Mouse (Mus musculus): ENCODE data around the gene Ptk7. TPM values are rescaled to one million over a fixed set of nuclear protein-coding genes. Genes with fewer than 3 reads are reported as not detected.

Gene Ptk7
- polyA plus RNA-seq, 1 experiment from 2014 or later = 37.6 TPM

- Histone ChIP-seq H3K9me3 (ENCODE audit: control insufficient read depth, low read depth, low read length) (no peaks in the 10 kb centered on the region), H3K36me3 (ENCODE audit: control insufficient read depth, insufficient read depth, low read length) (no peaks in the 10 kb centered on the region), H3K4me3 (ENCODE audit: low read depth, low read length) (no peak overlapping the region), H3K4me2 (replicated peaks; ENCODE audit: low read depth, low read length) (no peak overlapping the region), H3K27ac (ENCODE audit: low read length) (no peak overlapping the region), H3K27me3 (ENCODE audit: control insufficient read depth, insufficient read depth, low read length) (no peaks in the 10 kb centered on the region), H3K9ac (replicated peaks; ENCODE audit: low read depth, low read length) (no peak overlapping the region), H3K4me1 (ENCODE audit: control insufficient read depth, insufficient read depth, low read length) (peaks cover 3% of the 10 kb centered on the region; the same call in 1 of the 2 replicates)
- 42% methylated on average over 12 of the region's 12 CpGs for WGBS
- ATAC-seq (ENCODE audit: insufficient number of reproducible peaks, insufficient read depth, low FRiP score, low read depth) = peak; percentile 40; the same call in 1 of the 2 replicates
These were observed 103.6 kb downstream of the Ptk7 start for GRCm38 (mm10) chr17:46525579-46526307.

GRCm38 (mm10) chr17:46525065-46525464, 104.2 kb downstream of the Ptk7 start:
- no peaks in the 10 kb centered on the region for H3K27me3 ChIP-seq (ENCODE audit: control insufficient read depth, insufficient read depth, low read length)
- no peak overlapping the region for H3K4me3 ChIP-seq (ENCODE audit: low read depth, low read length)
- no peak for ATAC-seq (ENCODE audit: insufficient number of reproducible peaks, insufficient read depth, low FRiP score, low read depth)
- no peak overlapping the region for H3K9ac ChIP-seq (replicated peaks; ENCODE audit: low read depth, low read length)
- no peaks in the 10 kb centered on the region for H3K9me3 ChIP-seq (ENCODE audit: control insufficient read depth, low read depth, low read length)
- no peak overlapping the region for H3K27ac ChIP-seq (ENCODE audit: low read length)
- WGBS = 64% methylated on average over 10 of the region's 10 CpGs
- peaks cover 4% of the 10 kb centered on the region; the same call in 1 of the 2 replicates for H3K4me1 ChIP-seq (ENCODE audit: control insufficient read depth, insufficient read depth, low read length)
- H3K4me2 ChIP-seq (replicated peaks; ENCODE audit: low read depth, low read length) = no peak overlapping the region
- no peaks in the 10 kb centered on the region for H3K36me3 ChIP-seq (ENCODE audit: control insufficient read depth, insufficient read depth, low read length)

GRCm38 (mm10) chr17:46521963-46522668, 107.2 kb downstream of the Ptk7 start:
- no peak for ATAC-seq (ENCODE audit: insufficient number of reproducible peaks, insufficient read depth, low FRiP score, low read depth)
- H3K9ac ChIP-seq (replicated peaks; ENCODE audit: low read depth, low read length) = no peak overlapping the region
- H3K4me1 ChIP-seq (ENCODE audit: control insufficient read depth, insufficient read depth, low read length) = peaks cover 4% of the 10 kb centered on the region; the same call in 1 of the 2 replicates
- H3K4me2 ChIP-seq (replicated peaks; ENCODE audit: low read depth, low read length) = no peak overlapping the region
- H3K9me3 ChIP-seq (ENCODE audit: control insufficient read depth, low read depth, low read length) = no peaks in the 10 kb centered on the region
- no peak overlapping the region for H3K4me3 ChIP-seq (ENCODE audit: low read depth, low read length)
- no peak overlapping the region for H3K27ac ChIP-seq (ENCODE audit: low read length)
- 45% methylated on average over 24 of the region's 24 CpGs for WGBS
- H3K36me3 ChIP-seq (ENCODE audit: control insufficient read depth, insufficient read depth, low read length) = no peaks in the 10 kb centered on the region
- no peaks in the 10 kb centered on the region for H3K27me3 ChIP-seq (ENCODE audit: control insufficient read depth, insufficient read depth, low read length)

- no peaks in the 10 kb centered on the region for H3K36me3 ChIP-seq (ENCODE audit: control insufficient read depth, insufficient read depth, low read length)
- H3K4me1 ChIP-seq (ENCODE audit: control insufficient read depth, insufficient read depth, low read length) = peaks cover 4% of the 10 kb centered on the region; the same call in 1 of the 2 replicates
- WGBS = 73% methylated on average over 9 of the region's 9 CpGs
- ATAC-seq (ENCODE audit: insufficient number of reproducible peaks, insufficient read depth, low FRiP score, low read depth) = no peak
- H3K27me3 ChIP-seq (ENCODE audit: control insufficient read depth, insufficient read depth, low read length) = no peaks in the 10 kb centered on the region
- no peaks in the 10 kb centered on the region for H3K9me3 ChIP-seq (ENCODE audit: control insufficient read depth, low read depth, low read length)
- H3K4me3 ChIP-seq (ENCODE audit: low read depth, low read length) = no peak overlapping the region
- H3K9ac ChIP-seq (replicated peaks; ENCODE audit: low read depth, low read length) = 0 out of 2 replicates have a peak overlapping the region, but pooled peaks have one; percentile 10
- H3K4me2 ChIP-seq (replicated peaks; ENCODE audit: low read depth, low read length) = peak overlapping the region; percentile 7; the same call in 1 of the 2 replicates
- H3K27ac ChIP-seq (ENCODE audit: low read length) = no peak overlapping the region
These were observed 108.1 kb downstream of the Ptk7 start for GRCm38 (mm10) chr17:46521174-46521573.

- peaks cover 4% of the 10 kb centered on the region; the same call in 1 of the 2 replicates for H3K4me1 ChIP-seq (ENCODE audit: control insufficient read depth, insufficient read depth, low read length)
- peak overlapping the region; percentile 14; the same call in 1 of the 2 replicates for H3K9ac ChIP-seq (replicated peaks; ENCODE audit: low read depth, low read length)
- 33% methylated on average over 25 of the region's 25 CpGs for WGBS
- no peaks in the 10 kb centered on the region for H3K27me3 ChIP-seq (ENCODE audit: control insufficient read depth, insufficient read depth, low read length)
- H3K36me3 ChIP-seq (ENCODE audit: control insufficient read depth, insufficient read depth, low read length) = no peaks in the 10 kb centered on the region
- H3K27ac ChIP-seq (ENCODE audit: low read length) = no peak overlapping the region
- ATAC-seq (ENCODE audit: insufficient number of reproducible peaks, insufficient read depth, low FRiP score, low read depth) = peak; percentile 31; the same call in 1 of the 2 replicates
- no peaks in the 10 kb centered on the region for H3K9me3 ChIP-seq (ENCODE audit: control insufficient read depth, low read depth, low read length)
- H3K4me2 ChIP-seq (replicated peaks; ENCODE audit: low read depth, low read length) = peak overlapping the region; percentile 38
- H3K4me3 ChIP-seq (ENCODE audit: low read depth, low read length) = 0 out of 2 replicates have a peak overlapping the region, but pooled peaks have one; percentile 6
These were observed 108.8 kb downstream of the Ptk7 start for GRCm38 (mm10) chr17:46520385-46520979.

GRCm38 (mm10) chr17:46519971-46520370, 109.3 kb downstream of the Ptk7 start:
- Histone ChIP-seq H3K4me2 (replicated peaks; ENCODE audit: low read depth, low read length) (peak overlapping the region; percentile 38), H3K9me3 (ENCODE audit: control insufficient read depth, low read depth, low read length) (no peaks in the 10 kb centered on the region), H3K9ac (replicated peaks; ENCODE audit: low read depth, low read length) (peak overlapping the region; percentile 14; the same call in 1 of the 2 replicates), H3K27ac (ENCODE audit: low read length) (no peak overlapping the region), H3K36me3 (ENCODE audit: control insufficient read depth, insufficient read depth, low read length) (no peaks in the 10 kb centered on the region), H3K4me3 (ENCODE audit: low read depth, low read length) (0 out of 2 replicates have a peak overlapping the region, but pooled peaks have one; percentile 6), H3K27me3 (ENCODE audit: control insufficient read depth, insufficient read depth, low read length) (no peaks in the 10 kb centered on the region), H3K4me1 (ENCODE audit: control insufficient read depth, insufficient read depth, low read length) (peaks cover 4% of the 10 kb centered on the region; the same call in 1 of the 2 replicates)
- 51% methylated on average over 10 of the region's 10 CpGs for WGBS
- ATAC-seq (ENCODE audit: insufficient number of reproducible peaks, insufficient read depth, low FRiP score, low read depth) = no peak

Small RNA genes within 50 kb of the gene (microRNA-seq; reads per million reads assigned to microRNA genes)
- 1.0 reads per million for gene Mir6976

Other genes with a start within 250 kb of the Ptk7 start
- 12.7 and 16.5 TPM in 2 replicates for gene Zfp318, start 245.8 kb downstream of the Ptk7 start, polyA plus RNA-seq (2014; fragmentation: Nextera tagmentation; extraction: Ambion mirVana)
- gene Crip3, start 200.6 kb downstream of the Ptk7 start, polyA plus RNA-seq (2014; fragmentation: Nextera tagmentation; extraction: Ambion mirVana) = 1.3 and 1.7 TPM in 2 replicates
- not detected in 2 replicates for gene Slc22a7, start 191.0 kb downstream of the Ptk7 start, polyA plus RNA-seq (2014; fragmentation: Nextera tagmentation; extraction: Ambion mirVana)
- 0.25 and 0.27 TPM in 2 replicates for gene Ttbk1, start 141.8 kb downstream of the Ptk7 start, polyA plus RNA-seq (2014; fragmentation: Nextera tagmentation; extraction: Ambion mirVana)
- 56.3 and 65.5 TPM in 2 replicates for gene Dnph1, start 132.8 kb downstream of the Ptk7 start, polyA plus RNA-seq (2014; fragmentation: Nextera tagmentation; extraction: Ambion mirVana)
- 3.6 and 5.6 TPM in 2 replicates for gene Cul9, start 83.1 kb downstream of the Ptk7 start, polyA plus RNA-seq (2014; fragmentation: Nextera tagmentation; extraction: Ambion mirVana)
- 12.2 and 15.7 TPM in 2 replicates for gene Srf, start 73.3 kb downstream of the Ptk7 start, polyA plus RNA-seq (2014; fragmentation: Nextera tagmentation; extraction: Ambion mirVana)
- 31.0 and 32.3 TPM in 2 replicates for gene Klc4, start 16.5 kb upstream of the Ptk7 start, polyA plus RNA-seq (2014; fragmentation: Nextera tagmentation; extraction: Ambion mirVana)
- gene Mrpl2, start 16.7 kb upstream of the Ptk7 start, polyA plus RNA-seq (2014; fragmentation: Nextera tagmentation; extraction: Ambion mirVana) = 99.2 and 104 TPM in 2 replicates
- gene Cul7, start 20.8 kb upstream of the Ptk7 start, polyA plus RNA-seq (2014; fragmentation: Nextera tagmentation; extraction: Ambion mirVana) = 45.9 and 47.2 TPM in 2 replicates
- 52.3 and 53.5 TPM in 2 replicates for gene Rrp36, start 44.8 kb upstream of the Ptk7 start, polyA plus RNA-seq (2014; fragmentation: Nextera tagmentation; extraction: Ambion mirVana)
- 152 and 162 TPM in 2 replicates for gene Mea1, start 49.3 kb upstream of the Ptk7 start, polyA plus RNA-seq (2014; fragmentation: Nextera tagmentation; extraction: Ambion mirVana)
- gene Klhdc3, start 51.4 kb upstream of the Ptk7 start, polyA plus RNA-seq (2014; fragmentation: Nextera tagmentation; extraction: Ambion mirVana) = 101 and 105 TPM in 2 replicates
- 77.5 and 82.8 TPM in 2 replicates for gene Ppp2r5d, start 75.6 kb upstream of the Ptk7 start, polyA plus RNA-seq (2014; fragmentation: Nextera tagmentation; extraction: Ambion mirVana)
- 18.6 and 18.8 TPM in 2 replicates for gene Pex6, start 82.0 kb upstream of the Ptk7 start, polyA plus RNA-seq (2014; fragmentation: Nextera tagmentation; extraction: Ambion mirVana)
- gene Gnmt, start 99.7 kb upstream of the Ptk7 start, polyA plus RNA-seq (2014; fragmentation: Nextera tagmentation; extraction: Ambion mirVana) = 0.33 and 0.67 TPM in 2 replicates
- 68.3 and 68.4 TPM in 2 replicates for gene Cnpy3, start 122.7 kb upstream of the Ptk7 start, polyA plus RNA-seq (2014; fragmentation: Nextera tagmentation; extraction: Ambion mirVana)
- gene Ptcra, start 134.2 kb upstream of the Ptk7 start, polyA plus RNA-seq (2014; fragmentation: Nextera tagmentation; extraction: Ambion mirVana) = 0.59 and 0.77 TPM in 2 replicates
- gene 2310039H08Rik, start 143.1 kb upstream of the Ptk7 start, polyA plus RNA-seq (2014; fragmentation: Nextera tagmentation; extraction: Ambion mirVana) = 79.1 and 84.9 TPM in 2 replicates
- gene Rpl7l1, start 153.2 kb upstream of the Ptk7 start, polyA plus RNA-seq (2014; fragmentation: Nextera tagmentation; extraction: Ambion mirVana) = 139 and 149 TPM in 2 replicates
- gene Bicral, start 229.0 kb upstream of the Ptk7 start, polyA plus RNA-seq (2014; fragmentation: Nextera tagmentation; extraction: Ambion mirVana) = 6.0 and 6.6 TPM in 2 replicates

Measured in stomach, embryonic 14.5 days (tissue).